Mouse (Mus musculus): ENCODE data around the gene Olfml2a. TPM values are rescaled to one million over a fixed set of nuclear protein-coding genes. Genes with fewer than 3 reads are reported as not detected.

Gene Olfml2a
- polyA plus RNA-seq (2012): 0.01 TPM in 1 of 2 replicates, not detected in the other

GRCm38 (mm10) chr2:38931851-38932667 is at the start of gene Olfml2a:
TSS of gene Olfml2a (plus strand) at chr2:38931978.

DNA sequence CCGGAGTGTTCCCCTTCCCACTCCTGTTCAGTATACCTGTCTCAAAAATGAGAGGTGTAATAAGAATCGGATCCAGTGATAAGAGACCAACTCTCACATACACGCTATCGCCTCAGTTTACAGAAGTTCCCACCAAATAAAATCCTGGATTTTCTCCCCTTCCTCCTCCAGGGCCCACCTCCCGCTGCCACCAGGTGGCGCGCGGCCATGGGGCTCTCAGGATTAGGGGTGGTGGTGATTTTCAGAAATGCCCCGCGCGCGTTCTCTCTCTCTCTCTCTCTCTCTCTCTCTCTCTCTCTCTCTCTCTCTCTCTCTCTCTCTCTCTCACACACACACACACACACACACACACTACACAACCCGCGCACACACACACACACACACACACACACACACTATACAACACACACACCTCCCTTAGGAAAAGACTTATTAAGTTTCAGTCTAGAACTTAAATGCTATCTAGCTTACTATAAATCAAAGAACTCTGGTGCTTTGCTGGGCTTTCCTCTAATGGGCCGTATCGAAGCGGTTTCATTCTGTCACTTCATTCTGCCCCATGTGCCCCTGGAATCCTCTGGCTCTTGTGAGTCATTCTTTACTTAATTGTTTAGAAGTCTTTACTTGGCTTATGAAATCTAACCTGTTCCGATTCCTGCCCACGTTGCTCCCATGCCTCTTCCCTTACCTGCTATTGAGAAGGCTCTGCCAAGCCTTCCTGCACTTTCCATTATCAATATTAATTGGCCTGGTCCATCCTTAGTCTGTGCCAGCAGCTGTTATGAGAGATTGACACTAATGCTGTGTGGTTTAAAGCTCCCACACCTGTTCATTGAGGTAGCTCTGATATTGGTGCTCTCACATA is 4.4 kb upstream of the Olfml2a start, which contains the start of gene Nr6a1:
TSS of gene Nr6a1 (minus strand) at position 574 of the 865 bp plus-strand sequence.

GRCm38 (mm10) chr2:38997386-38998374 is 65.9 kb downstream of the Olfml2a start, which contains the start of gene Wdr38:
TSS of gene Wdr38 (plus strand) at chr2:38997476.

DNA sequence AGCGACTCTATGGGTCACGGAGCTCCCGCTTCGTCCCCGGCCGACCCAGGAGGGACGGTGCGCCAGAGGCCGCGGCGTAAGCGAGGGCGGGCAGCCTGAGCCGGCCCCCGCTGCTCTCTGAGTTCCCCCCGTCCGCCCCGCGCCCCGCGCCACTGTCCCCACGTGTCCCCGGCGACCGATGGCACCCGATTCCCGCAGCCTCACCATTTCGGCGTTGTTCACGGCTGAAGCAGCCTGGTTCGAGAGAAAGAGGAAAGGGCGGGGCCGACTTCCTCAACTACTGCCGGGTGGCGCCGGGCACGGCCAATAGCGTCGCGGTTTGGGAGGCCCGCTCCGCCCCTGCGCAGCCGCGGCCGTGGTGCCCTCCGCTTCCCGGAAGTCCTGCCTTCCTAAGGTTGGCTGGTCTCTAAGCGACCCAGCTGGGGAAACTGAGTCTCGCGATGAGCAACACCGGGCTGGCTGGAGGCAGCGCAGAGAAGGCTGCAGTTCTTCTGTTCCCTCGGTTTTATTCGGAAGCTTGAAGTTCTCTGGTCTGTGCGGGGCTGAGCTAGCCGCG is 73.2 kb downstream of the Olfml2a start, which contains the start of gene Arpc5l:
TSS of gene Arpc5l (plus strand) at position 469 of the 556 bp plus-strand sequence.

DNA sequence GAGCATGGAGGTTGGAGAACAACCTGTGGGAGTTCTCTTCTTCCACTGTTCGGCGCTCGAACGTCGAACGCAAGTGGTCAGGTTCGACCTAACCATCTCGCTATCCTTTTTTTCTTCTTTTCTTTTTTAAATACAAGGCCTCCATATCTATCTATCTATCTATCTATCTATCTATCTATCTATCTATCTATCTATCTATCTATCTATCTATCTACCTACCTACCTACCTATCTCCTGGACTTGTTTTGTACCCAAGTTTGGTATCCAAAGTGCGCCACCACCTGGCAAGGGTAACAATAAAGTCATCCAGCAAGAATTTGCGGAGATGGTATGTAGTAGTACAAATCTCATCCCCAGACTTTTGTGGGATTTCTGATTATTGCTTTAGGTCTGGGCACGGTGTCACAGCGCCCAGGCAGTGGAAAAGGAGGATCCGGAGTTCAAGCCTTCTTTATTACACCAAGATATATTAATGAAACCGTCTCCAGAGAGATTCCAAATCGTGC is 73.8 kb downstream of the Olfml2a start, which contains the start of gene Rpl35:
TSS of gene Rpl35 (minus strand) at position 51 of the 506 bp plus-strand sequence.

Other genes starting within 250 kb of the Olfml2a start
- not detected in 2 replicates for gene Nr5a1, start 217.4 kb upstream of the Olfml2a start, polyA plus RNA-seq (2012)
- 0.65 and 0.70 TPM in 2 replicates for gene Nr6a1, start 4.3 kb upstream of the Olfml2a start, polyA plus RNA-seq (2012)
- 0.02 and 0.15 TPM in 2 replicates for gene Wdr38, start 65.5 kb downstream of the Olfml2a start, polyA plus RNA-seq (2012)
- 69.8 and 71.6 TPM in 2 replicates for gene Arpc5l, start 73.4 kb downstream of the Olfml2a start, polyA plus RNA-seq (2012)
- gene Rpl35, start 73.6 kb downstream of the Olfml2a start, polyA plus RNA-seq (2012): 228 and 240 TPM in 2 replicates
- 0.74 and 0.90 TPM in 2 replicates for gene Golga1, start 133.6 kb downstream of the Olfml2a start, polyA plus RNA-seq (2012)